Mouse (Mus musculus) MEL (cell line): ENCODE measurements around the gene Tmco2. TPM values are rescaled to one million over a fixed set of nuclear protein-coding genes. Genes with fewer than 3 reads are reported as not detected.

Experiments used
- DNase-seq: peaks from one replicate; pipeline ENCODE4 v3.0.0; 2011; ENCODE audit warnings: low read depth, low spot score
- H3K27ac ChIP-seq: 2 replicates; pipeline ENCODE4 v1.5.1; 2012; ENCODE audit warnings: low read depth, mild to moderate bottlenecking, control low read depth, low read length, moderate library complexity; ENCODE audit not compliant: control insufficient read depth
- H3K27me3 ChIP-seq, 2 experiments: fragments of 150-350 bp in 1 of 2; sonication (generic) in 1 of 2; 2 replicates each; pipeline ENCODE4 v1.6.1; 2012; ENCODE audit warnings: low read length in 2 of 2, mild to moderate bottlenecking in 2 of 2, improper control_type of control experiment in 1 of 2, moderate library complexity in 1 of 2; ENCODE audit not compliant: insufficient read depth in 2 of 2, control insufficient read depth in 1 of 2
- H3K36me3 ChIP-seq, 2 experiments: 2 replicates each; pipeline ENCODE4 v1.6.1; 2012 to 2014; ENCODE audit warnings: low read length in 2 of 2, improper control_type of control experiment in 1 of 2, inconsistent platforms in 1 of 2, mild to moderate bottlenecking in 1 of 2; ENCODE audit not compliant: insufficient read depth in 2 of 2, control insufficient read depth in 1 of 2
- H3K4me1 ChIP-seq, 2 experiments: fragments of 150-350 bp in 1 of 2; sonication (generic) in 1 of 2; 2 replicates each; pipeline ENCODE4 v1.6.1; 2012; ENCODE audit warnings: low read length in 2 of 2, improper control_type of control experiment in 1 of 2, mild to moderate bottlenecking in 1 of 2; ENCODE audit not compliant: insufficient read depth in 2 of 2, control insufficient read depth in 1 of 2
- H3K4me3 ChIP-seq, 2 experiments: fragments of 150-350 bp in 1 of 2; sonication (generic) in 1 of 2; 2 replicates each; pipeline ENCODE4 v1.5.1; 2012; ENCODE audit warnings: low read depth in 2 of 2, low read length in 2 of 2, mild to moderate bottlenecking in 2 of 2, moderate library complexity in 2 of 2, control low read depth in 1 of 2, improper control_type of control experiment in 1 of 2; ENCODE audit not compliant: control insufficient read depth in 1 of 2, insufficient read depth in 1 of 2
- H3K79me2 ChIP-seq: 2 replicates; pipeline ENCODE4 v1.6.1; 2012; ENCODE audit warnings: mild to moderate bottlenecking, low read length, moderate library complexity; ENCODE audit not compliant: control insufficient read depth, poor library complexity, insufficient read depth
- H3K9ac ChIP-seq: 2 replicates; pipeline ENCODE4 v1.6.1; 2012; ENCODE audit warnings: low read depth, mild to moderate bottlenecking, control low read depth, low read length, moderate library complexity; ENCODE audit not compliant: control insufficient read depth, poor library complexity, severe bottlenecking
- H3K9me3 ChIP-seq: fragments of 150-350 bp; sonication (generic); replicated peaks from 2 replicates; pipeline ENCODE4 v1.6.1; 2012; ENCODE audit warnings: mild to moderate bottlenecking, low read length, improper control_type of control experiment, moderate library complexity; ENCODE audit not compliant: insufficient read depth
- EP300 ChIP-seq, 2 experiments: IDR thresholded peaks; 2 replicates each; pipeline ENCODE4 v1.6.1; 2011; ENCODE audit warnings: improper control_type of control experiment in 2 of 2, low read length in 2 of 2, low read depth in 1 of 2, mild to moderate bottlenecking in 1 of 2
- ETS1 ChIP-seq: IDR thresholded peaks from 2 replicates; pipeline ENCODE4 v1.6.1; 2012; ENCODE audit warnings: low read depth, mild to moderate bottlenecking, inconsistent platforms, low read length, improper control_type of control experiment, moderate library complexity
- HCFC1 ChIP-seq: IDR thresholded peaks from 2 replicates; pipeline ENCODE4 v1.6.1; 2012; ENCODE audit warnings: low read depth, mild to moderate bottlenecking, inconsistent platforms, low read length, improper control_type of control experiment, moderate library complexity
- KAT2A ChIP-seq: conservative IDR thresholded peaks from 2 replicates; pipeline ENCODE4 v1.6.1; 2012; ENCODE audit warnings: low read depth, low read length, improper control_type of control experiment, inconsistent platforms
- MAFK ChIP-seq: IDR thresholded peaks from 2 replicates; pipeline ENCODE4 v1.6.1; 2011; ENCODE audit warnings: low read depth, mild to moderate bottlenecking, low read length, improper control_type of control experiment, borderline replicate concordance
- MAX ChIP-seq: IDR thresholded peaks from 2 replicates; pipeline ENCODE4 v1.6.1; 2011; ENCODE audit warnings: low read length, improper control_type of control experiment
- MEF2A ChIP-seq: IDR thresholded peaks from 2 replicates; pipeline ENCODE4 v1.6.1; 2014; ENCODE audit warnings: low read depth, mild to moderate bottlenecking, inconsistent platforms, low read length, improper control_type of control experiment; ENCODE audit not compliant: poor library complexity, insufficient replicate concordance, severe bottlenecking; ENCODE audit errors: extremely low read depth
- MYC ChIP-seq: IDR thresholded peaks from 2 replicates; pipeline ENCODE4 v1.6.1; 2011; ENCODE audit warnings: low read depth, mild to moderate bottlenecking, low read length, improper control_type of control experiment, moderate library complexity
- NELFE ChIP-seq: IDR thresholded peaks from 2 replicates; pipeline ENCODE4 v1.6.1; 2011; ENCODE audit warnings: low read depth, low read length, improper control_type of control experiment
- NRF1 ChIP-seq: IDR thresholded peaks from 2 replicates; pipeline ENCODE4 v1.6.1; 2014; ENCODE audit warnings: low read depth, mild to moderate bottlenecking, inconsistent platforms, low read length, improper control_type of control experiment, moderate library complexity; ENCODE audit not compliant: poor library complexity, insufficient read depth, severe bottlenecking
- POLR2AphosphoS2 ChIP-seq: IDR thresholded peaks from 2 replicates; pipeline ENCODE4 v1.6.1; 2011; ENCODE audit warnings: low read length, improper control_type of control experiment
- RAD21 ChIP-seq: IDR thresholded peaks from 2 replicates; pipeline ENCODE4 v1.6.1; 2011; ENCODE audit warnings: mild to moderate bottlenecking, low read depth, low read length, improper control_type of control experiment
- RCOR1 ChIP-seq: IDR thresholded peaks from 2 replicates; pipeline ENCODE4 v1.6.1; 2012; ENCODE audit warnings: low read depth, mild to moderate bottlenecking, inconsistent platforms, low read length, improper control_type of control experiment
- USF2 ChIP-seq, 2 experiments: IDR thresholded peaks; 2 replicates each; pipeline ENCODE4 v1.6.1; 2011 to 2012; ENCODE audit warnings: improper control_type of control experiment in 2 of 2, low read length in 2 of 2, borderline replicate concordance in 1 of 2, inconsistent platforms in 1 of 2, low read depth in 1 of 2, mild to moderate bottlenecking in 1 of 2; ENCODE audit not compliant: insufficient read depth in 1 of 2
- ZKSCAN1 ChIP-seq: IDR thresholded peaks from 2 replicates; pipeline ENCODE4 v1.6.1; 2012; ENCODE audit warnings: low read depth, mild to moderate bottlenecking, inconsistent platforms, low read length, improper control_type of control experiment, moderate library complexity
- ZMIZ1 ChIP-seq: IDR thresholded peaks from 2 replicates; pipeline ENCODE4 v1.6.1; 2012; ENCODE audit warnings: low read depth, mild to moderate bottlenecking, inconsistent platforms, low read length, improper control_type of control experiment, moderate library complexity
- ZNF384 ChIP-seq: IDR thresholded peaks from 2 replicates; pipeline ENCODE4 v1.6.1; 2012; ENCODE audit warnings: low read depth, mild to moderate bottlenecking, inconsistent platforms, low read length, improper control_type of control experiment
- polyA plus RNA-seq, 2 experiments: library from polyadenylated mRNA; stranded (reverse) in 1 of 2; unstranded in 1 of 2; fragments of >175 nt in 1 of 2; fragments of >200 nt in 1 of 2; gene quantifications; 2 replicates each; pipeline versions ENCODE4 v1.2.1 to v1.2.4; 2012; ENCODE audit warnings: low replicate concordance in 2 of 2, low read depth in 1 of 2; ENCODE audit not compliant: insufficient read length in 2 of 2, insufficient read depth in 1 of 2, missing spikeins in 1 of 2
- total RNA-seq: library from RNA; depleted of rRNA; stranded (reverse); fragments of 300-350 nt; gene quantifications from 2 replicates; pipeline ENCODE4 v1.2.3, GENCODE M21; 2012

Tmco2 gene
- total and polyA plus RNA-seq, 3 experiments: not detected

- H3K4me1 ChIP-seq: no peaks in the 10 kb centered on the region
These were observed 24.5 kb downstream of the Tmco2 start for GRCm38 (mm10) chr4:121084506-121084905.

GRCm38 (mm10) chr4:121080395-121080794 is 28.6 kb downstream of the Tmco2 start:
- Histone ChIP-seq H3K27ac (no peak overlapping the region), H3K79me2 (no peaks in the 10 kb centered on the region), H3K4me1 (no peaks in the 10 kb centered on the region), H3K4me3 (no peak overlapping the region), H3K9ac (no peak overlapping the region), H3K9me3 (no peaks in the 10 kb centered on the region), H3K36me3 (peaks cover 0 to 19% of the 10 kb centered on the region in 2 experiments; a peak in 2 of 4 replicates), H3K27me3 (no peaks in the 10 kb centered on the region)
- TF ChIP-seq HCFC1 (no peak), MAX (no peak), EP300 (IDR thresholded peaks at IDR 0.05; ENCODE audit: low read depth in 1 of 2, low read length in 2 of 2) (no peak), POLR2AphosphoS2 (no peak), NRF1 (no peak), ETS1 (no peak), ZKSCAN1 (no peak), MEF2A (no peak), RAD21 (no peak), MYC (no peak), RCOR1 (no peak), ZMIZ1 (no peak), NELFE (no peak), ZNF384 (no peak), USF2 (IDR thresholded peaks at IDR 0.05; ENCODE audit: borderline replicate concordance in 1 of 2, insufficient read depth in 1 of 2, low read depth in 1 of 2, low read length in 2 of 2) (no peak)
- DNase-seq: no peak

More at GRCm38 (mm10) chr4:121084506-121084905, 24.5 kb downstream of the Tmco2 start:
- no peaks in the 10 kb centered on the region; the same call in 1 of the 2 replicates for H3K79me2 ChIP-seq
- no peak overlapping the region for H3K4me3 ChIP-seq
- TF ChIP-seq POLR2AphosphoS2: no peak
- no peak for TF ChIP-seq KAT2A
- TF ChIP-seq MAX: no peak
- no peak for TF ChIP-seq MAFK
- H3K27ac ChIP-seq: no peak overlapping the region
- H3K9ac ChIP-seq: no peak overlapping the region
- DNase-seq: no peak
- no peaks in the 10 kb centered on the region for H3K9me3 ChIP-seq
- peaks cover 0 to 24% of the 10 kb centered on the region in 2 experiments; a peak in 2 of 4 replicates for H3K36me3 ChIP-seq
- no peaks in the 10 kb centered on the region for H3K27me3 ChIP-seq
